Mouse (Mus musculus): ENCODE measurements around the gene Nr2f2. TPM values are rescaled to one million over a fixed set of nuclear protein-coding genes. Genes with fewer than 3 reads are reported as not detected.

The Nr2f2 gene
- polyA plus RNA-seq, 1 experiment from 2014 or later = 120 TPM

DNA sequence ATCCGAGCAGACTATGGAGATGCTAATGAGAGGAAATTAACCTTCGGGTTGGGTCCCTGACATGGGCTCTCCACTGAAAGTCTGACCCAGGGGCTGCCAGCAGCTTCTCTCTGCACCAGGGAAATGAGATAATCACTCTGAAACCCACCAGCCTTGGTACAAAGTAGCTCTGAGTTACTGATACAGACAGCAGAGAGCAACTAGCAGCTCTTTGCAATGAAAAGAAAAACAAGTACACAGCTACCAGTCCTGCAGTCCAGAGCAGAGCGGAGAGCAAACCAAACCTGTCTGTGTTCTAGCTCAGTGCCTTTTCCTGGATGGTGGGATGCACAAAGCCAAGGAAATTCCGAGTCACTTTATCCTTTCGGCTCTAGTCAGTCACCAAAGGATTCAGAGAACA, 23.1 kb downstream of the Nr2f2 start:
- Histone ChIP-seq H3K4me3 (ENCODE audit: low read depth, low read length) (no peak overlapping the region), H3K4me1 (replicated peaks; ENCODE audit: control insufficient read depth, insufficient read depth, low read length) (peaks cover 23% of the 10 kb centered on the region), H3K36me3 (ENCODE audit: control insufficient read depth, insufficient read depth, low read length) (no peaks in the 10 kb centered on the region), H3K4me2 (replicated peaks; ENCODE audit: low read depth, low read length) (peak overlapping the region; percentile 20), H3K27ac (ENCODE audit: low read depth, low read length) (peak overlapping the region; percentile 63; the same call in 1 of the 2 replicates), H3K9ac (ENCODE audit: low read depth, low read length) (peak overlapping the region; percentile 12; the same call in 1 of the 2 replicates), H3K27me3 (ENCODE audit: control insufficient read depth, insufficient read depth, low read length) (peaks cover 25% of the 10 kb centered on the region), H3K9me3 (ENCODE audit: control insufficient read depth, low read length) (no peaks in the 10 kb centered on the region)
- ATAC-seq (ENCODE audit: low FRiP score) (no peak), DNase-seq (ENCODE audit: low spot score) (no peak)
- 15% methylated on average over 5 of the region's 5 CpGs for WGBS

GRCm38 (mm10) chr7:70342771-70343170, 23.8 kb downstream of the Nr2f2 start:
- peaks cover 17% of the 10 kb centered on the region; the same call in 1 of the 2 replicates for H3K4me1 ChIP-seq (replicated peaks; ENCODE audit: control insufficient read depth, insufficient read depth, low read length)
- H3K4me3 ChIP-seq (ENCODE audit: low read depth, low read length) = no peak overlapping the region
- peak overlapping the region; percentile 20 for H3K4me2 ChIP-seq (replicated peaks; ENCODE audit: low read depth, low read length)
- no peaks in the 10 kb centered on the region for H3K9me3 ChIP-seq (ENCODE audit: control insufficient read depth, low read length)
- H3K9ac ChIP-seq (ENCODE audit: low read depth, low read length) = 0 out of 2 replicates have a peak overlapping the region, but pooled peaks have one; percentile 7
- peaks cover 25% of the 10 kb centered on the region for H3K27me3 ChIP-seq (ENCODE audit: control insufficient read depth, insufficient read depth, low read length)
- H3K36me3 ChIP-seq (ENCODE audit: control insufficient read depth, insufficient read depth, low read length) = no peaks in the 10 kb centered on the region
- 10% methylated on average over 8 of the region's 8 CpGs for WGBS
- H3K27ac ChIP-seq (ENCODE audit: low read depth, low read length) = 0 out of 2 replicates have a peak overlapping the region, but pooled peaks have one; percentile 63
- ATAC-seq (ENCODE audit: low FRiP score) (no peak), DNase-seq (ENCODE audit: low spot score) (peak; percentile 45)

DNA sequence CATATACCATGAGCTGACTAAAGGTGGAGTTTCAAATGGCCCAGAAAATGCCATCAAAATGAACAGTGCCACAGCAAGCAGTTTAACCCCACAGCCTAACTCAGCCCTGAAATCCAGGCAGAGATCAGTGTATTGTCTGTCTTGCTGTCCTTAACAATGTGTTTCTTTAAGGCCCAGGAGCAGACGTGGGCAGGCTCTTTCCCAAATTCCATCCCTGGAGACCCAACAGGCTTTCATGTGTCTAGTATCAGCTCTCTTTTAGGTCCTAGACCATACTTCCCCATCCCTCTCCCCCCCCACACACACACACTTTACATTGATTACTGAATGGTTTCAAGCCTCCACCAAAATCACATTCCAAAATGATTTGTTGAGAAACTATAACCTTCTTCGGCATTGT, 24.5 kb downstream of the Nr2f2 start:
- peaks cover 30% of the 10 kb centered on the region for H3K27me3 ChIP-seq (ENCODE audit: control insufficient read depth, insufficient read depth, low read length)
- H3K9ac ChIP-seq (ENCODE audit: low read depth, low read length) = no peak overlapping the region
- DNase-seq (ENCODE audit: low spot score) = peak; percentile 39
- peaks cover 12% of the 10 kb centered on the region; the same call in 1 of the 2 replicates for H3K4me1 ChIP-seq (replicated peaks; ENCODE audit: control insufficient read depth, insufficient read depth, low read length)
- H3K27ac ChIP-seq (ENCODE audit: low read depth, low read length) = no peak overlapping the region
- no peak overlapping the region for H3K4me2 ChIP-seq (replicated peaks; ENCODE audit: low read depth, low read length)
- H3K9me3 ChIP-seq (ENCODE audit: control insufficient read depth, low read length) = no peaks in the 10 kb centered on the region
- no peaks in the 10 kb centered on the region for H3K36me3 ChIP-seq (ENCODE audit: control insufficient read depth, insufficient read depth, low read length)
- ATAC-seq (ENCODE audit: low FRiP score) = no peak
- H3K4me3 ChIP-seq (ENCODE audit: low read depth, low read length) = no peak overlapping the region
- 22% methylated on average over 2 of the region's 2 CpGs for WGBS

DNA sequence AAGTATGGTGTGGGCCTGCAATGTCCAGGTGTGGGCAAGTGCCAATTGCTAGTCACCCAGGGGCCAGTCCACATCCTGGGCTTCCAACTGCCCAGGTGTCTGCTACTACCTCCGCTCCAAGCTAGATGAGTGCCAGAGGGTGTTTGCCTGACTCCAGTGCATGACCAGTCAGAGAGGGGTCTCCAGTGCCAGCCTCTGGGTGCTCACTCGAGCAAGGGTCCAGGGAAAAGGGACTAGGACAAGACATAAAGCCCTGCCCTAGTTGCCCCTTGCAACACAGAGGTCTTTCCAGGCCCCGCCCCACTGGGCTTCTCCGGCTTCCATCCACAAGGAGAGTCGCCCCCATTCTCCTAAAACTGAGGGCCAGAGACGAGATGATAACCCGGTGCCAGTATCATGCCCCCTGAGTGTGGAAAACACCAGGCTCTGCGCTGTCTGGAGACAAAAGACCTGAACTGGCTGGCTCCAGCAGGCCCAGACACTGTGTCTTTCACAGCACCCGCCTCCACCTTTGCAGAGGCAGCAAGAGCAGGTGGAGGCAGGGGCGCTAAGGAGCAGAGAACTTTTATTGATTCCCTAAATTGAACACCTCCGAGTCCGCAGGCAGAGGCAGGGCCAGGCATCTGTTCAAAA, 26.4 kb downstream of the Nr2f2 start:
- H3K27me3 ChIP-seq (ENCODE audit: control insufficient read depth, insufficient read depth, low read length) = peaks cover 41% of the 10 kb centered on the region
- H3K36me3 ChIP-seq (ENCODE audit: control insufficient read depth, insufficient read depth, low read length) = no peaks in the 10 kb centered on the region
- no peak overlapping the region for H3K4me2 ChIP-seq (replicated peaks; ENCODE audit: low read depth, low read length)
- H3K4me3 ChIP-seq (ENCODE audit: low read depth, low read length) = no peak overlapping the region
- 23% methylated on average over 12 of the region's 12 CpGs for WGBS
- no peak for ATAC-seq (ENCODE audit: low FRiP score)
- peaks cover 6% of the 10 kb centered on the region; the same call in 1 of the 2 replicates for H3K4me1 ChIP-seq (replicated peaks; ENCODE audit: control insufficient read depth, insufficient read depth, low read length)
- DNase-seq (ENCODE audit: low spot score) = peak; percentile 20
- no peaks in the 10 kb centered on the region for H3K9me3 ChIP-seq (ENCODE audit: control insufficient read depth, low read length)
- no peak overlapping the region for H3K9ac ChIP-seq (ENCODE audit: low read depth, low read length)
- 0 out of 2 replicates have a peak overlapping the region, but pooled peaks have one; percentile 10 for H3K27ac ChIP-seq (ENCODE audit: low read depth, low read length)

- no peaks in the 10 kb centered on the region for H3K9me3 ChIP-seq (ENCODE audit: control insufficient read depth, low read length)
- no peaks in the 10 kb centered on the region for H3K36me3 ChIP-seq (ENCODE audit: control insufficient read depth, insufficient read depth, low read length)
- peaks cover 47% of the 10 kb centered on the region for H3K27me3 ChIP-seq (ENCODE audit: control insufficient read depth, insufficient read depth, low read length)
- WGBS = 14% methylated on average over 7 of the region's 7 CpGs
- H3K9ac ChIP-seq (ENCODE audit: low read depth, low read length) = no peak overlapping the region; the same call in 1 of the 2 replicates
- DNase-seq (ENCODE audit: low spot score) (no peak), ATAC-seq (ENCODE audit: low FRiP score) (no peak)
- H3K4me1 ChIP-seq (replicated peaks; ENCODE audit: control insufficient read depth, insufficient read depth, low read length) = peaks cover 6% of the 10 kb centered on the region; the same call in 1 of the 2 replicates
- H3K4me3 ChIP-seq (ENCODE audit: low read depth, low read length) = no peak overlapping the region
- H3K4me2 ChIP-seq (replicated peaks; ENCODE audit: low read depth, low read length) = peak overlapping the region; percentile 56; the same call in 1 of the 2 replicates
- no peak overlapping the region for H3K27ac ChIP-seq (ENCODE audit: low read depth, low read length)
These were observed 28.3 kb downstream of the Nr2f2 start for GRCm38 (mm10) chr7:70338265-70338640.

- H3K27ac ChIP-seq (ENCODE audit: low read depth, low read length) = peak overlapping the region; percentile 74
- peaks cover 51% of the 10 kb centered on the region for H3K27me3 ChIP-seq (ENCODE audit: control insufficient read depth, insufficient read depth, low read length)
- no peaks in the 10 kb centered on the region for H3K36me3 ChIP-seq (ENCODE audit: control insufficient read depth, insufficient read depth, low read length)
- peak overlapping the region; percentile 42 for H3K4me3 ChIP-seq (ENCODE audit: low read depth, low read length)
- WGBS = under 1% methylated on average over 36 of the region's 37 CpGs
- ATAC-seq (ENCODE audit: low FRiP score) (peak; percentile 73), DNase-seq (ENCODE audit: low spot score) (peak; percentile 77)
- H3K4me1 ChIP-seq (replicated peaks; ENCODE audit: control insufficient read depth, insufficient read depth, low read length) = peaks cover 5% of the 10 kb centered on the region; the same call in 1 of the 2 replicates
- H3K9ac ChIP-seq (ENCODE audit: low read depth, low read length) = peak overlapping the region; percentile 65
- peak overlapping the region; percentile 56 for H3K4me2 ChIP-seq (replicated peaks; ENCODE audit: low read depth, low read length)
- H3K9me3 ChIP-seq (ENCODE audit: control insufficient read depth, low read length) = no peaks in the 10 kb centered on the region
These were observed 28.8 kb downstream of the Nr2f2 start for GRCm38 (mm10) chr7:70337581-70338264.

DNA sequence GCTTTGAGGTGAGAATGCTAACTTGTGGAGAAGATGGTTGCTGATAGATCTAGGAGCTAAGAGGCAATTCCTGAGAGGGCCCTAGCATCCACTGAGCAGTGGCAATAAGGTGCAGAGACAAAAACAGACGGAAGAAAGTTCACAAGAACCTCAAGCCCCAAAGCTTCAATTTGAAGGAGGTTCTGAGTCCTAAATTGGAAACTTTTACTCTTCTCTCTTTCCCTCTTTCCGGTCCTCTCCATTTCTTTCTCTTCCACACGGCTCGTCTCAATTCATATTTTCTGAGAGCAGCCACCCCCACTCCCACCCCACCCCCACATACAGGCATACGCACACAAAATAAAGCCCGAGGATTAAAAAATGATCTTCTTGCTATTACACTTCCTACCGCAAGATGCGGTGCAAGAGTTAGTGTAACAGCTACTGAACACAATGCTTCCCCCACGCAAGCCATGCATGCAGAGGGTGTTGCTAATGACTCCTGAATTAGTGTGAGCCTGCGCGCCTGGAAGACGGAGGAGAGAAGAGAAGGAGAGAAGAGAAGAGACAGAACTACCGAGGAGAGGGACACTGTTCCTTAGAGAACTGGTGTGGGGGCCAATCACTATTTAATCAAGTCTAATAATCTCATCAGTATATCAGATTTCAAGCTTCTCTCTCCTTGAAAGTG, 29.8 kb downstream of the Nr2f2 start:
- peak overlapping the region; percentile 42 for H3K4me3 ChIP-seq (ENCODE audit: low read depth, low read length)
- WGBS = 13% methylated on average over 13 of the region's 13 CpGs

DNA sequence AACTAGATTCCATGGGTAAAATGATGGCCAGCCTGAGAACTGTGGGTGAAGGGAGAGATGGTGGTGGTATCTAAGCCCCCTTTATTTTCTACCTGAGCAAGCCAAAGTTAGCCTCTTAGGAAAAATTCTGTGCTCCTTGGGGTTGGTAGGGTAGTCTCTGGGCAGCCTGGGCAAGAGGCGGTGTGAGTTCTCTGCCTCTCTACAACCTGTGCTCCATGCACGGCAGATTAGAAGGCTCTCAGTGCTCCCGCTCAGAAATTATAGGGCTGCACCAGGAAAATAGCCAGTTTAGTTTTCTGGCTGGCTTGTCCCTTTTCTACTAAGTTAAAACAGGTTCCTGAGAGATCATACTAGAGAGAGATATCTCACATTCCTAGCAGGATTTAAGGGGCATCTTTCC, 30.4 kb downstream of the Nr2f2 start:
- Histone ChIP-seq H3K27me3 (ENCODE audit: control insufficient read depth, insufficient read depth, low read length) (peaks cover 62% of the 10 kb centered on the region), H3K4me1 (replicated peaks; ENCODE audit: control insufficient read depth, insufficient read depth, low read length) (peaks cover 9% of the 10 kb centered on the region), H3K4me2 (replicated peaks; ENCODE audit: low read depth, low read length) (peak overlapping the region; percentile 56; the same call in 1 of the 2 replicates), H3K9me3 (ENCODE audit: control insufficient read depth, low read length) (no peaks in the 10 kb centered on the region), H3K36me3 (ENCODE audit: control insufficient read depth, insufficient read depth, low read length) (no peaks in the 10 kb centered on the region), H3K27ac (ENCODE audit: low read depth, low read length) (peak overlapping the region; percentile 13; the same call in 1 of the 2 replicates), H3K4me3 (ENCODE audit: low read depth, low read length) (peak overlapping the region; percentile 42), H3K9ac (ENCODE audit: low read depth, low read length) (peak overlapping the region; percentile 50; the same call in 1 of the 2 replicates)
- WGBS = 35% methylated on average over 3 of the region's 3 CpGs
- no peak for DNase-seq (ENCODE audit: low spot score)
- no peak for ATAC-seq (ENCODE audit: low FRiP score)

More for the DNA sequence above, 29.8 kb downstream of the Nr2f2 start:
- Histone ChIP-seq H3K4me2 (replicated peaks; ENCODE audit: low read depth, low read length) (peak overlapping the region; percentile 56; the same call in 1 of the 2 replicates), H3K9ac (ENCODE audit: low read depth, low read length) (peak overlapping the region; percentile 50; the same call in 1 of the 2 replicates), H3K9me3 (ENCODE audit: control insufficient read depth, low read length) (no peaks in the 10 kb centered on the region), H3K27me3 (ENCODE audit: control insufficient read depth, insufficient read depth, low read length) (peaks cover 61% of the 10 kb centered on the region), H3K4me1 (replicated peaks; ENCODE audit: control insufficient read depth, insufficient read depth, low read length) (peaks cover 5% of the 10 kb centered on the region; the same call in 1 of the 2 replicates), H3K27ac (ENCODE audit: low read depth, low read length) (peak overlapping the region; percentile 74; the same call in 1 of the 2 replicates), H3K36me3 (ENCODE audit: control insufficient read depth, insufficient read depth, low read length) (no peaks in the 10 kb centered on the region)
- DNase-seq (ENCODE audit: low spot score) (peak; percentile 62), ATAC-seq (ENCODE audit: low FRiP score) (no peak)

Measured in hindbrain, embryonic 11.5 days (tissue).